In genomic region chr5:100396753-100397152, GRCm38 (mm10) we compare ENCODE assay signal across 21 mouse cellular contexts.
"Had no signal": no experiment of that assay in that cellular context is flagged by ENCODE, and none has a peak within 500 bp of the region (broad histone marks: within the 10 kb centered on the region; RNA-seq: fewer than 3 reads in every experiment).

No protein-coding gene starts in this region.

- DNase-seq: cerebellum, adult 8-10 months; cerebellum, adult 9-10 months; cerebellum, adult 9-11 months; cerebellum, postnatal 10 days; cerebellum, postnatal 14 days; cerebellum, postnatal 25 days; cerebellum, postnatal 36 days; embryo, embryonic 11 days; forebrain, postnatal 0 days; gastrocnemius, adult 2 months; gastrocnemius, postnatal 10 days; gastrocnemius, postnatal 14 days; gastrocnemius, postnatal 25 days; gastrocnemius, postnatal 36 days; heart, adult 11 months; heart, adult 18-20 months; heart, adult 2 months had no signal

- ATAC-seq: forebrain, embryonic 13.5 days; forebrain, embryonic 14.5 days; forebrain, embryonic 15.5 days; forebrain, embryonic 16.5 days; forebrain, postnatal 0 days had no signal
